Mouse (Mus musculus) E14TG2a.4 (cell line): ENCODE data around the gene Foxr1.
A peak's percentile ranks its signal among the peaks of the same experiment; 100 is the strongest.

Source experiments
- H3K27me3 ChIP-seq: 2 replicates; pipeline ENCODE4 v1.6.1; 2014; ENCODE audit warnings: low read length, control low read depth; ENCODE audit not compliant: insufficient read depth
- H3K36me3 ChIP-seq: 2 replicates; pipeline ENCODE4 v1.6.1; 2014; ENCODE audit warnings: low read length, control low read depth; ENCODE audit not compliant: insufficient read depth
- H3K4me1 ChIP-seq: replicated peaks from 2 replicates; pipeline ENCODE4 v1.6.1; 2014; ENCODE audit warnings: low read depth, low read length, control low read depth
- H3K4me3 ChIP-seq: replicated peaks from 2 replicates; pipeline ENCODE4 v1.5.1; 2014; ENCODE audit warnings: mild to moderate bottlenecking, low read length
- H3K9me3 ChIP-seq: 2 replicates; pipeline ENCODE4 v1.6.1; 2014; ENCODE audit warnings: low read length, control low read depth
- CTCF ChIP-seq: conservative IDR thresholded peaks from 2 replicates; pipeline ENCODE4 v1.5.1; 2014; ENCODE audit warnings: low read length
- NANOG ChIP-seq: IDR thresholded peaks from 2 replicates; pipeline ENCODE4 v1.6.1; 2014; ENCODE audit warnings: borderline replicate concordance, low read length, mixed read lengths
- POU5F1 ChIP-seq: IDR thresholded peaks from 2 replicates; pipeline ENCODE4 v1.6.1; 2014; ENCODE audit warnings: low read length, borderline replicate concordance

Gene Foxr1

GRCm38 (mm10) chr9:44398551-44398950 is 42.4 kb downstream of the Foxr1 start:
- TF ChIP-seq NANOG (no peak), CTCF (no peak), POU5F1 (no peak)
- peak overlapping the region; percentile 93 for H3K4me3 ChIP-seq
- H3K4me1 ChIP-seq, result peaks cover 46% of the 10 kb centered on the region
- peaks cover 10% of the 10 kb centered on the region for H3K27me3 ChIP-seq
- peaks cover 51% of the 10 kb centered on the region for H3K36me3 ChIP-seq
- H3K9me3 ChIP-seq, result no peaks in the 10 kb centered on the region

GRCm38 (mm10) chr9:44398087-44398486 is 42.8 kb downstream of the Foxr1 start:
- H3K36me3 ChIP-seq, result peaks cover 48% of the 10 kb centered on the region
- peaks cover 41% of the 10 kb centered on the region for H3K4me1 ChIP-seq
- no peak for TF ChIP-seq CTCF
- TF ChIP-seq NANOG, result no peak
- TF ChIP-seq POU5F1, result no peak
- no peaks in the 10 kb centered on the region for H3K9me3 ChIP-seq
- peaks cover 10% of the 10 kb centered on the region for H3K27me3 ChIP-seq
- peak overlapping the region; percentile 93 for H3K4me3 ChIP-seq

GRCm38 (mm10) chr9:44396684-44397411 is 44.1 kb downstream of the Foxr1 start, which contains the start of gene Slc37a4:
Gene Slc37a4 (plus strand): TSS chr9:44396852.
- TF ChIP-seq POU5F1 (no peak), NANOG (no peak), CTCF (no peak)
- H3K9me3 ChIP-seq, result no peaks in the 10 kb centered on the region
- peaks cover 46% of the 10 kb centered on the region for H3K36me3 ChIP-seq
- H3K27me3 ChIP-seq, result peaks cover 10% of the 10 kb centered on the region
- peak within 1 kb of the TSS; percentile 93 for H3K4me3 ChIP-seq
- H3K4me1 ChIP-seq, result peaks cover 46% of the 10 kb centered on the region

GRCm38 (mm10) chr9:44391466-44391865 is 49.5 kb downstream of the Foxr1 start:
- TF ChIP-seq POU5F1 (no peak), CTCF (peak; percentile 93)
- Histone ChIP-seq H3K27me3 (no peaks in the 10 kb centered on the region), H3K4me1 (peaks cover 28% of the 10 kb centered on the region), H3K36me3 (peaks cover 65% of the 10 kb centered on the region), H3K4me3 (no peak overlapping the region), H3K9me3 (no peaks in the 10 kb centered on the region)

DNA sequence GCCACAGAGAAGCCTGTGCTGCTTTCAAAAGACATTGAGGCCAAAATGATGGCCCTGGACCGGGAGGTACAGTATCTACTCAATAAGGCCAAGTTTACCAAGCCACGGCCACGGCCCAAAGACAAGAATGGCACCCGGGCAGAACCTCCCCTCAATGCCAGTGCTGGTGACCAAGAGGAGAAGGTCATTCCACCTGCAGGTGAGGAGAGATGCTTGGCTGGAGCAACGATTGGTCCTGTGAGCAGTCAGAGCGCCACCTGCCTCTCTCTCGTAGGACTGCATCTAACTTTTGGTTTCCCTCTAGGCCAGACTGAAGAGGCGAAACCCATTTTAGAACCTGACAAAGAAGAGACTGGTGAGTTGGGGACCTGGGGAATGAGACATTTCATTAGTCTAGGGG is 51.7 kb downstream of the Foxr1 start:
- no peaks in the 10 kb centered on the region for H3K27me3 ChIP-seq
- H3K4me1 ChIP-seq, result peaks cover 31% of the 10 kb centered on the region
- no peaks in the 10 kb centered on the region for H3K9me3 ChIP-seq
- no peak overlapping the region for H3K4me3 ChIP-seq
- H3K36me3 ChIP-seq, result peaks cover 87% of the 10 kb centered on the region
- TF ChIP-seq NANOG (no peak), POU5F1 (no peak), CTCF (peak; percentile 79)

DNA sequence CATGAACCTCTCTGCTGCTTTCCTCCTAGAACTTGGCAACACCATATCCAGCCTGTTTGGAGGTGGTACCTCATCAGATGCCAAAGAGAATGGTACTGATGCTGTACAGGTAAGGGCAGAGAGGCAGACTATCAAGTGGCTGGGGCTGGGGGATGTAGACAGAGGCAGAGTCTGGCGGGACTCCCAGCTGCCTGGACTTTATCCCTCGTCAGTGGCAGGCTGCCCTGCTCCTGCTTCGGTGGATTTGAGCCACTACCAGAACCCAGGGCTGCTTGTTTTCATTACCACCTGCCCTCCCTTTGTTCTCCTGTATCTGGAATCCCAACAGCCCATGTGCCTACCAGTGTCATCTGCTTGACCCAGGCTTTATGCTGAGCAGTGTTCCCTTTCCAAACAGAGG is 53.7 kb downstream of the Foxr1 start:
- TF ChIP-seq NANOG, result no peak
- no peak for TF ChIP-seq CTCF
- no peak for TF ChIP-seq POU5F1
- H3K9me3 ChIP-seq, result no peaks in the 10 kb centered on the region
- H3K36me3 ChIP-seq, result peaks cover 98% of the 10 kb centered on the region
- peaks cover 46% of the 10 kb centered on the region for H3K4me1 ChIP-seq
- H3K4me3 ChIP-seq, result no peak overlapping the region
- no peaks in the 10 kb centered on the region for H3K27me3 ChIP-seq

DNA sequence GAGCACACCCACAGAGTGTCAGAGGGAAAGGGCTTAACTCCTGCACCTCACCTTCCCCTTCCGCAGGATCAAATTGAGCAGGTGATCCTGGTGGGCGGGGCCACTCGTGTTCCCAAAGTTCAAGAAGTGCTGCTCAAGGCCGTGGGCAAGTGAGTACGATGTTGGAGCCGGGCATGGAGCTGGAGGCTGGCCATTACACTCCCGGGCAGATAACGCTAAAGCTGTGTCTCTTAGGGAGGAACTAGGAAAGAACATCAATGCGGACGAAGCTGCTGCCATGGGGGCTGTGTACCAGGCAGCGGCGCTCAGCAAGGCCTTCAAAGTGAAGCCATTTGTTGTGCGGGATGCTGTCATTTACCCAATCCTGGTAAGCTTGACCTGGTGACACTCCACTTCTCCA is 56.3 kb downstream of the Foxr1 start:
- H3K27me3 ChIP-seq, result no peaks in the 10 kb centered on the region
- peaks cover 59% of the 10 kb centered on the region for H3K4me1 ChIP-seq
- TF ChIP-seq NANOG, result no peak
- no peak for TF ChIP-seq CTCF
- TF ChIP-seq POU5F1, result no peak
- H3K9me3 ChIP-seq, result no peaks in the 10 kb centered on the region
- H3K36me3 ChIP-seq, result peaks cover 94% of the 10 kb centered on the region
- H3K4me3 ChIP-seq, result 0 out of 2 replicates have a peak overlapping the region, but pooled peaks have one; percentile 17
